Comparison of ENCODE assay signal across 8 mouse cellular contexts in the genomic region with DNA sequence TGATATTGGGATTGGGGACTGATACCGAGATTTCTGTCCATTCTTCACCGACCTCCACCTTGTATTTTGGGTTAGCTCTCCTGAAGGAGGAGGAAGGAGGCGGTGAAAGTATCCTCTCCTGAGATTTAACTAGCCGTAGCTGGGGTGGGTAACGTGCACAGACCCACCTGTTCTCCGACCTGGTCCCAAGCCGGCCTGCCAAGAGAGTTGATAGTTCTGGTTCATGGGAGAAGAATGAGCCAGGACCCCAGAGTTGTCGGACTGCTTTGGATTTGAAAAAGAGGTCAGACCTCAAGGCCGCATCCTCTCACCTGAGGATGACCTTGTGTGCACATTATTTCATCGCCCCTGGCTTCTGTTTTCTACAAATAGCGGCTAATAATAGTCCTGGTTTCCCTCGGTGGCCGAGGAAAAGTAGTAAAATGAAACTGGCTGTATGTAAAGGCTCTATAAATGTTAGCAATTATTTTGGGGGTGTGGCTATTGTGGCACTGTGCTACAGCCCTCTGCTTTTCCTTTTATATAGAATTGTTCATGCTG. TPM values are rescaled to one million over a fixed set of nuclear protein-coding genes. Genes with fewer than 3 reads are reported as not detected.
DNase-seq lines count a peak whose midpoint lies in the region; ATAC-seq and TF ChIP-seq lines count a peak whose summit lies in the region.

No protein-coding gene starts in this region.

- H3K9ac ChIP-seq in hindbrain, embryonic 13.5 days = peak overlapping the region; percentile 89
- peak overlapping the region; percentile 89 for H3K9ac ChIP-seq in liver, embryonic 16.5 days (ENCODE audit: low read depth, low read length)

- no peak for ATAC-seq in erythroblast, adult 5-6 weeks (replicated peaks; ENCODE audit: low FRiP score, poor library complexity, severe bottlenecking)
- ATAC-seq in hindbrain, embryonic 13.5 days (ENCODE audit: low FRiP score) = no peak
- no peak for ATAC-seq in liver, embryonic 16.5 days (ENCODE audit: low read depth)

- no peaks in the 10 kb centered on the region for H3K27me3 ChIP-seq in erythroblast, embryonic 14.5 days (ENCODE audit: control insufficient read depth)
- no peaks in the 10 kb centered on the region for H3K27me3 ChIP-seq in C2C12 (ENCODE audit: control insufficient read depth, insufficient read depth, insufficient read length)
- no peaks in the 10 kb centered on the region for H3K27me3 ChIP-seq in hindbrain, embryonic 13.5 days
- H3K27me3 ChIP-seq in liver, embryonic 16.5 days (ENCODE audit: control insufficient read depth, insufficient read depth, low read depth, low read length) = no peaks in the 10 kb centered on the region

- peaks cover 36% of the 10 kb centered on the region for H3K4me1 ChIP-seq in erythroblast, embryonic 14.5 days (ENCODE audit: control insufficient read depth)
- H3K4me1 ChIP-seq in hindbrain, embryonic 13.5 days (replicated peaks) = peaks cover 49% of the 10 kb centered on the region
- peaks cover 18% of the 10 kb centered on the region for H3K4me1 ChIP-seq in liver, embryonic 16.5 days (ENCODE audit: control insufficient read depth, low read depth, low read length)

- H3K27ac ChIP-seq in hindbrain, embryonic 13.5 days = peak overlapping the region; percentile 98
- H3K27ac ChIP-seq in liver, embryonic 16.5 days (ENCODE audit: low read length) = peak overlapping the region; percentile 89

- peak overlapping the region; percentile 95 for H3K4me3 ChIP-seq in erythroblast, embryonic 14.5 days (replicated peaks)
- H3K4me3 ChIP-seq in C2C12 (ENCODE audit: insufficient read depth, poor library complexity, severe bottlenecking) = peak overlapping the region; percentile 55
- peak overlapping the region; percentile 80 for H3K4me3 ChIP-seq in hindbrain, embryonic 13.5 days
- peak overlapping the region; percentile 88 for H3K4me3 ChIP-seq in liver, embryonic 16.5 days (ENCODE audit: low read depth, low read length)

- peak; percentile 14 to 18 for DNase-seq in cerebellum, postnatal 36 days
- peak; percentile 15 for DNase-seq in thymus, postnatal 25 days
- DNase-seq in natural killer cell, adult 2 months (ENCODE audit: low spot score in 2 of 2) = no peak

- no peak for TF ChIP-seq CTCF in C2C12 (IDR thresholded peaks at IDR 0.05; ENCODE audit: control insufficient read depth, insufficient read depth, insufficient read length)

- no peaks in the 10 kb centered on the region for H3K9me3 ChIP-seq in erythroblast, embryonic 14.5 days (ENCODE audit: control insufficient read depth, low read length)
- H3K9me3 ChIP-seq in hindbrain, embryonic 13.5 days = no peaks in the 10 kb centered on the region
- no peaks in the 10 kb centered on the region for H3K9me3 ChIP-seq in liver, embryonic 16.5 days (replicated peaks; ENCODE audit: control insufficient read depth, low read length)

- under 1% methylated on average over 13 of the region's 13 CpGs for WGBS in hindbrain, embryonic 13.5 days
- 1% methylated on average over 13 of the region's 13 CpGs for WGBS in liver, embryonic 16.5 days (ENCODE audit: insufficient replicate concordance)

- peak overlapping the region; percentile 97 for H3ac ChIP-seq in C2C12 (ENCODE audit: control insufficient read depth, insufficient read length, low read depth)

- peaks cover 54% of the 10 kb centered on the region for H3K79me3 ChIP-seq in C2C12 (ENCODE audit: low read depth)

- H3K36me3 ChIP-seq in erythroblast, embryonic 14.5 days (ENCODE audit: control insufficient read depth) = peaks cover 19% of the 10 kb centered on the region
- H3K36me3 ChIP-seq in C2C12 (ENCODE audit: control insufficient read depth, insufficient read depth) = peaks cover under 1% of the 10 kb centered on the region
- peaks cover under 1% of the 10 kb centered on the region; the same call in 1 of the 2 replicates for H3K36me3 ChIP-seq in hindbrain, embryonic 13.5 days
- H3K36me3 ChIP-seq in liver, embryonic 16.5 days (ENCODE audit: control insufficient read depth, insufficient read depth) = no peaks in the 10 kb centered on the region; the same call in 1 of the 2 replicates

- H3K79me2 ChIP-seq in C2C12 (ENCODE audit: control insufficient read depth, insufficient read depth) = peaks cover 57% of the 10 kb centered on the region

- H3K4me2 ChIP-seq in hindbrain, embryonic 13.5 days = peak overlapping the region; percentile 66
- peak overlapping the region; percentile 88 for H3K4me2 ChIP-seq in liver, embryonic 16.5 days (ENCODE audit: low read depth, low read length)

TF ChIP-seq in C2C12, 6 proteins besides CTCF, POLR2A, EP300 and RAD21:
- TF ChIP-seq FOSL1 (IDR thresholded peaks at IDR 0.05; ENCODE audit: insufficient read depth, low read length, poor library complexity, severe bottlenecking) = no peak
- no peak for TF ChIP-seq MYOG (IDR thresholded peaks at IDR 0.05; ENCODE audit: control insufficient read depth, extremely low read depth, insufficient read length)
- no peak for TF ChIP-seq CEBPB (IDR thresholded peaks at IDR 0.05; ENCODE audit: low read depth)
- TF ChIP-seq MYOD1 (IDR thresholded peaks at IDR 0.05; ENCODE audit: control insufficient read depth, insufficient read length, low read depth) = no peak
TF ChIP-seq in C2C12: peak in this region for 0.

RNA-seq across cellular contexts. Expression of gene Ppp2r1a, which starts 1.0 kb away (rescaled TPM):
- 5.5 and 12.8 TPM in 2 replicates for polyA plus RNA-seq in erythroblast, embryonic 14.5 days (2012)
- 126 and 128 TPM in 2 replicates for total RNA-seq in erythroblast, adult 5-6 weeks (2015; ENCODE audit: low replicate concordance)
- 26.9 and 54.6 TPM in 2 replicates for total RNA-seq in erythroblast, adult 5-6 weeks (2017; ENCODE audit: low replicate concordance)
- 301 TPM for polyA plus RNA-seq in C2C12 (2012; fragmentation: generic; extraction: Trizol)
- polyA plus RNA-seq in hindbrain, embryonic 13.5 days (2015; fragmentation: Nextera tagmentation; extraction: Ambion mirVana) = 657 and 690 TPM in 2 replicates
- 80.9 and 89.8 TPM in 2 replicates for polyA plus RNA-seq in liver, embryonic 16.5 days (2015; fragmentation: Nextera tagmentation; extraction: Ambion mirVana)

RNA-seq across cellular contexts. Expression of gene Vmn1r232, which starts 26.6 kb away (rescaled TPM):
- not detected in 2 replicates for polyA plus RNA-seq in erythroblast, embryonic 14.5 days (2012)
- total RNA-seq in erythroblast, adult 5-6 weeks (2015; ENCODE audit: low replicate concordance) = not detected in 2 replicates
- not detected in 2 replicates for total RNA-seq in erythroblast, adult 5-6 weeks (2017; ENCODE audit: low replicate concordance)
- not detected for polyA plus RNA-seq in C2C12 (2012; fragmentation: generic; extraction: Trizol)
- polyA plus RNA-seq in hindbrain, embryonic 13.5 days (2015; fragmentation: Nextera tagmentation; extraction: Ambion mirVana) = not detected in 2 replicates
- polyA plus RNA-seq in liver, embryonic 16.5 days (2015; fragmentation: Nextera tagmentation; extraction: Ambion mirVana) = not detected in 2 replicates

RNA-seq across cellular contexts. Expression of gene Vmn1r231, which starts 41.2 kb away (rescaled TPM):
- not detected in 2 replicates for polyA plus RNA-seq in erythroblast, embryonic 14.5 days (2012)
- total RNA-seq in erythroblast, adult 5-6 weeks (2015; ENCODE audit: low replicate concordance) = not detected in 2 replicates
- total RNA-seq in erythroblast, adult 5-6 weeks (2017; ENCODE audit: low replicate concordance) = 2.5 TPM in 1 of 2 replicates, not detected in the other
- polyA plus RNA-seq in C2C12 (2012; fragmentation: generic; extraction: Trizol) = not detected
- not detected in 2 replicates for polyA plus RNA-seq in hindbrain, embryonic 13.5 days (2015; fragmentation: Nextera tagmentation; extraction: Ambion mirVana)
- polyA plus RNA-seq in liver, embryonic 16.5 days (2015; fragmentation: Nextera tagmentation; extraction: Ambion mirVana) = not detected in 2 replicates

RNA-seq across cellular contexts. Expression of gene Vmn1r233, which starts 50.2 kb away (rescaled TPM):
- polyA plus RNA-seq in erythroblast, embryonic 14.5 days (2012) = not detected in 2 replicates
- not detected in 2 replicates for total RNA-seq in erythroblast, adult 5-6 weeks (2015; ENCODE audit: low replicate concordance)
- 0.34 TPM in 1 of 2 replicates, not detected in the other for total RNA-seq in erythroblast, adult 5-6 weeks (2017; ENCODE audit: low replicate concordance)
- not detected for polyA plus RNA-seq in C2C12 (2012; fragmentation: generic; extraction: Trizol)
- polyA plus RNA-seq in hindbrain, embryonic 13.5 days (2015; fragmentation: Nextera tagmentation; extraction: Ambion mirVana) = not detected in 2 replicates
- polyA plus RNA-seq in liver, embryonic 16.5 days (2015; fragmentation: Nextera tagmentation; extraction: Ambion mirVana) = not detected in 2 replicates

Comparison
In these comparisons a context has a peak if more than half of its experiments do, and no peak if none do; other contexts are left out.
1. DNase-seq: peak in cerebellum, postnatal 36 days (2 of 2) and thymus, postnatal 25 days (single experiment); none in natural killer cell, adult 2 months (0 of 2).
2. Peak in every context shown above with its lines, with median percentiles within 50 percentile points of each other: H3K4me3 ChIP-seq.